Mouse (Mus musculus): ENCODE measurements at regions not wholly inside any gene's neighbourhood (a gene's known extent, or its start where the extent isn't known, plus 50 kb on each side); places are given as distances from the start of the nearest gene placed in this dataset.

DNA sequence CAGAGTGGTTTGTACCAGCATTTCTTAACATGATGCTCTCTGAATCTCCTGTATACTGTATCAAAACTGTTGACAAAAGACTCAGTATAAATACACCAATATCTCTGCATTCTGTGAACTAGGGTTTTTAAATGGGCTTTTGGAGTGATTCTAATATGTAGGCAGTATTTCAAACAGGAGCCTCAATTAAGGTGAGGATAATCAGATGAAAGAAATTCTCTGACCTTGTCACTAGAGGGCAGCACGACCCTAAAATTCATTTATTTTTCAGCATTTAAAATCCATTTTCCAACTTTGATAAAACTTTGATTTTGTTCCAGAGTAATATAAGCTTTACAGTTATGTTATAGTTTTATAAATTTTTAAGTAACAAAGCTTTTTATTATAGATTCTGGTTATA lies 114.5 kb downstream of the Rfx6 start:
- DNase-seq (ENCODE audit: low read depth) = peak; percentile 15

DNA sequence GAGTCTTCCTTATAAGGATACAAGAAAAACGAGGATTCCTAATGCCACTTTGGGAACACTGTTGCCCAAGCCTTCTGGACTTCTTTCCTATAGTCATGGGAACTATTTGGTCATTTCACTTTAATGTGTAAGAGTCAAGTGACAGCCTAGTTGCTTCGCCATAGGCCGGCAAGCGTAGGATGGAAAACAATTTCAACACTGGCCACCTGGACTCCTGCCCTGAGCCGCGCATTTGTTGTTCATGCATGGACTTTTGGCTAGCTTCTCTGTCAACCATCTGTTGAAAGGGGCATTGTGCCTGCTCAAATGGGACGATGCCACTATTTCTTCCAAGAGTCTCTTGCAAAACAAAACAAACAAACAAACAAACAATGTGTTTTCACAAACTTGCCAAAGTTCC lies 116.3 kb downstream of the Rfx6 start:
- no peak for DNase-seq (ENCODE audit: low read depth)

DNA sequence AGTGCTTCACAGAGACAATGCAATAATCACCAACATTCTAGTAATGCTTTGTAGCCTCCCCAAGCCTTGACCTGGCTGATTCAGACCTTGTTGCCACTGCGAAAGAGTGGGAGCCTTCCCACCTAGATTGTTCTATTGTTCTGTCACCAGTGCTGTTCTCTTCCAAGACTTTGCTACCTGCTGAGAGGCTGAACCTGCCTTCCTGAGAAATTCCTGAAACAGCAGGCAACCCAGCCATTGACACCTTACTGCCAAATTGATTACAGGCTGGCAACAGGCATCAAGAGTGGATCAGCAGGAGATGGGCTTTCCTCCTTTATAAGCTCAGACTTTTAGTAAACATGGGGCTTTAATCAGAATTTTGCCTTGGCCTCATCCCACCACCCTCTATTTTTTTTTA lies 139.1 kb downstream of the Rfx6 start:
- no peak for DNase-seq (ENCODE audit: low read depth)

DNA sequence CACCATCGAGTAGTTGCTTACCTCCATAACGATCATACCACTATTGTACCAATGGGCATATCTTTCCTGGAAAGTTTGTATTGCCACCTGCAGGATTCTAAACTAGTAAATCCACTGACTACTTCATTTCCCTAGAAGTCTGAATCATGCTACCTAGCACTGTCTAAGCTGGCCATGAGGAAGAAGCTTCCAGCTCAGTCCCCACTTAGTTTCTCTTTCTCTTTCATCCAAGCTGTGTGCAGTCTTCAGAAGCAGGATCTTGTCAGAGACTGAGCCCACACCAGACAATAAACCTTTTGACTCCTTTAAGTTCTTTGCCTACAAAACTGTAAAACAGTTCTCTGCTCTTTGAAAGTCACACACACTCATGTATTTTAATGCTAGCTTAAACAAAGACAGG lies 146.3 kb downstream of the Rfx6 start:
- DNase-seq (ENCODE audit: low read depth) = no peak

DNA sequence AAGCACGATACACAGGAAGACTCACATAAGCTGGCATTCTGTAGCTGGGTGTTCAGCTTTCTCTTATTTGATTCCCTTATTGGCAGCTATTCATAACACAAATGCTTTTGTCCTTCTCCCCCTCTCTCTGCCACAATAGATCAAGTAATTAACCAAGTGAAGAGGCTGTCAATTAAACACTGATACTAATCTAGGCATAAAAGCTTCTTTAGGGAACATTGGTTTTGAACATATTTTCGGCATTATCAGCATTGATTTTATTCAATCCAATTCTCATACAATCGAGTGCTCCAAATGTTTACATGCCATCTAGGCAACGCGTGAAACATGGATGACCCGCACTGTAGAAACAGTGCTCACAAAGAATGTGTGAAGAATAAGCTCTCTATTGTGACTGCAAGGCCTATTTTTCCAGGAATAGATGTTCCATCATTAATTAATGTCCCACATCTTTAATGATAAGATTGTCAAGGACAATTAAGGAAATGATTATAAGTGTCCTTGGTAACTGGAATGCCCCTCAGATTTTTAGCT lies 148.9 kb downstream of the Rfx6 start:
- DNase-seq (ENCODE audit: low read depth) = no peak

DNA sequence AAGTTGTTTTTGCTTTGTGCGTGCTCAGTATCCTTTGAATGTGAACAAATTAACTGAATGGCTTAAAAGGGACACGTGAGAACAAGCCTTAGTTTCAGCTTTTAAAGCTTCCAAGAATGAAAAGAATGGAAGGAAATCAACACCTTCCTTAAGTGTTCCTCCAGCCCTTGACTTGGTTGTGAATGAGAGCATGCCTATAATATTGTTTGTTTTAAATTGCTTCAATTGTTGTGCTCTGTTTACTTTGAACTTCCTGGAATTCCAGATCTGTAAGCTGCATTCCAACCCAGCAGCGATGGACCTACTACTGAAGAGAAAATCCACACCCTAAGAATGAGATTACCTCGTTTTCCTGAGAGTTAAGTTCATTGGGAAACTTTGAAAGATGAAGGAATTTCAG lies 154.9 kb downstream of the Rfx6 start:
- DNase-seq (ENCODE audit: low read depth) = no peak

DNA sequence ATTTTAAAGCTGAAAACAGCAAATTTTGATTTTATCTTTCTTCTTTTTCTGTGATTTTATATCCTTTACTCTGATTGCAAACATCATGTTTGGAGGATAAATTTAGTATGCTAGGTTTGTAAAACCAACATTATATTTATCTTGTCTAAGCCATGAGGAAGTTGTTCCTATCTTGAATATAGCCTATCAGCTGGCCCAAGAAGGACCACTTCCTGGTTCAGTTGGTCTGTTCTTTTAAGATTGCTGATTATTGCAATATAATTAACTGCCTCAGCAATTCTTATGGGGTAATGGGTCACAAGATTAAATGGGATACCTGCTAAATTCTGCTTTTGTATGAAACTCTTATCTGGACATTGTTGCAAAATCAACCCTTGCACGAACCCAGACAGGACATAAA lies 165.5 kb downstream of the Rfx6 start:
- no peak for DNase-seq (ENCODE audit: low read depth)

DNA sequence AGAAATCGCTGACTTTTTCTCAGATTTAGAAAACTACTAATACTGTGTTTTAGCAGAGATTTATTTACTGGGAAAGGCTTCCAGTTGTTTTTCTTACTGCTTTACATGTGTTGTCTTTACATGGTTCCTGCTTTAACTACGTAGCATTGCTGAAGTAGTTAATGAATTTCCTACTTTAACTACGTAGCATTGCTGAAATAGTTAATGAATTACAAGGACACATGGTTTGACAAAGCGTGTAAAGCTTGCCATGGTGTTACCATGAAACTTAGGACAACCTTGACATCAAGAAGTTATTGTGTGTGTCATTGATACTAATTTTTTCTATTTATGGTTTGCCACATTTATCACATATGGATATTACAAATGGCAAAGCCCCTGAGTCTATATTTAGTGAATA lies 168.7 kb downstream of the Rfx6 start:
- no peak for DNase-seq (ENCODE audit: low read depth)

DNA sequence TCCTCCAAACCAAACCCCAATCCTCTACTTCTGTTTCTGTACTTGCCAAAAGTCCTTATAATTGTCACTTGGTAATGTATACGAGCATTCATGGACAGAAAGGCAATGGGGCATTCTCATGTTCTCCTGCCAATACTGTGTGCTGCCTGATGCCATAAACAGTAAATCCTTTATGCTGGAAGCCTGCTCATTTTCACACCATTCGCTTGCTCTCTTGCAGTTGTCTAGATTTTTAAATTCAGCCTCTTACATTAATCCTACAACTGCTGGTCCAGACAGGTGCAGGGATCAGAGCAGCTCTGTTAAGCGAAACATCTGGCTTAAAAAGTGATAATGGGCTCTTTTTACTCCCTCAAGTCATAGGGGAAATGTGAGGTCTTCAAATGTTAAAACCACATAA lies 152.9 kb upstream of the Vgll2 start:
- DNase-seq (ENCODE audit: low read depth) = no peak

DNA sequence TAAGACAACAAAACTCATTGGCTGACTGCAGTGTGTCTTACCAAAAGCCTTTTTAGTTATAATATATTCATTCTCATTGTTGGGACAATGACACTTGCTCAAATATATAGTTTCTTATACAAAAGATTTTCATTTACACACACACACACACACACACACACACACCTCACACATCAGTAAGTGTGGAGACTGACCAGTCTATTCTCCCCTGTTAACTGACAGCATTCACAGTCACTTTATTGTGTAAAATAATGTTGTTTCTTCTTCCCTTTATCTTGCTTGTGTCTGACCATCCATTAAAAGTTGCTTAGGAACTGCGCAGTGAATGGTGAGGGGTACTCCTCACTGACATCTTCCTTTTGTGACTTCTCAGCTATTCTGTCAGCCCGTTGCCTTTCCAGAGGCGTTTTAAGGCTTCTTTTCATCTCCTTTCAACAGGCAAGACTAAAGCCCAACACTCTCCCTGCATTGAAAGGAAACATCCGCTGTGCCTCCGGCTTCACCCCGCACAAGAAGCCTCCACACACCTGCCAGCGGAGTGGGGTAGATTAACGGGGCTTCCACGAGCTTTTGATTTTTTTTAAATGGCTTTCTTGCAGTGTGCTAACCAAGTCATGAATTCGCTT lies 111.1 kb upstream of the Vgll2 start:
- DNase-seq (ENCODE audit: low read depth) = no peak

DNA sequence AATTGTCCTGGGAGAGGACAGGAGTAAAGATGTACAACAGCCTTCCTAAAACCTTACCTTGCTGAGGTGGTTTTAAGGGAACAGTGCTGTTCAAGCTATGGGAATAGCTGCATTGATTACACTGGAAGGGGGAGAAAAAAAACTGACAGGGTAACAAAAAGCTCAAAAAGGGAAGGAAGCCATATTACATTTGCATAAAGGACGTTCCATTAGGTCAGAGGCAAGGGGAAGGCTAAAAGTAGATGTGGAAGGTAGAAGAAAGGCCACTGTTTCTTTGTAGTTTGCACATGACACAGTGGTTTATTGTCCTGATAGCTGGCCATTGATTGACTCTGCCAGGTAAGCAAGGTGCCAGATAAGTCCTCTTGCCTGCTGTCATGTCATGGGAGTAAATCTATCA lies 110.2 kb upstream of the Vgll2 start:
- no peak for DNase-seq (ENCODE audit: low read depth)

DNA sequence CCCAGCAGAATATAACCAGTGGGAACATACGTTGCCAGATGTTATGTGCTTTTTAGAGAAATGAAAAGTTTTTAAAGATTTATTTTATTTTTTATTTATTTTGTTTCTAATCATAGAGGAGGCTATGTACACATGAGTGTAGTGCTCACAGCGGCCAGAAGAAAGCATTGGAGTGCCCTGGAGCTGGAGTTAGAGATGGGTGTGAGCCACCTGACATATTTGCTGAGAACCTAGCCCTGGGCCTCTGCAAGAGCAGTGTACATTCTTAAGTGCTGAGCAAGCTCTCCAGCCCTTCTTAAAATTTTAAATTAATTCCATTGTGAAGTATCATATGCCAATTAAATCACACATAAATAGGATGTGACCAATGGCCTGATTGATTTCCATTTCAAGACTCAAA lies 95.7 kb upstream of the Vgll2 start:
- no peak for DNase-seq (ENCODE audit: low read depth)

DNA sequence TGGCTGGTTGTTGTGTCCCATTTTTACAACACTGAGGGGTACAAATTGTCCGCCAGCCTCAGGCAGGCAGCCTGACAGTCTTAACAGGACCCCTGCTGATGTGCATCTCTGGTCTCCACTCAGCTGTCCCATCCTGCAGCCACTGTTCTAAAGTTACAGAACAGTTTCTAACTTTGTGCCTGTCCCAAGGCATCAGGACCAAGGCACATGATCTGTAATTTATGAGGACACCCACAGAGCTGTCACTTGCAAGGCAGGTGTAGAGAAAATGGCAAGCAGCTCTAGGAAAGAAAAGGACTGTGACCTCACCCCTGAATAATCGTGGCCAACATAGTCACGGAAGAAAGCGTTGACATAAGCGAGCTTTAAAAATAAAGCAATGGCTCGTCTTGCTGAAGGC lies 93.0 kb upstream of the Vgll2 start:
- DNase-seq (ENCODE audit: low read depth) = no peak

DNA sequence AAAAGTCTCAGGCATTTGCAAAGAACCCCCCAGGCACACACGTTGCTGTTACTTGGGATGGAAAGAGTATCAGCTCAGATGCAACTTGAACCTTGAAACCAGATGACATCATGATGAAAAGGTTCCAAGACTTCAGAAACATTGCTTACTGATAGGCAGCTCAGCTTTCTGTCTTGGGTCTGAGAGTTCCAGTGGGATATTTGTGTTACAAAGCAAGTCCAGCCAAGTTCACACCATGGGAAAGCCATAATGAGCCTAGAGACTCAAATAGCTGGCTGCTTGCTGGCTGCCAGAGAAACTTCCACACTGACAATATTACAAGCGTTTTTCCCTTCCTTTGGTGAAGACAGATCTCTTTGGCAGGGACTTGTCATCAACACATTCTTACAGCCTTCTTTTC lies 92.0 kb upstream of the Vgll2 start:
- peak; percentile 29 for DNase-seq (ENCODE audit: low read depth)

DNA sequence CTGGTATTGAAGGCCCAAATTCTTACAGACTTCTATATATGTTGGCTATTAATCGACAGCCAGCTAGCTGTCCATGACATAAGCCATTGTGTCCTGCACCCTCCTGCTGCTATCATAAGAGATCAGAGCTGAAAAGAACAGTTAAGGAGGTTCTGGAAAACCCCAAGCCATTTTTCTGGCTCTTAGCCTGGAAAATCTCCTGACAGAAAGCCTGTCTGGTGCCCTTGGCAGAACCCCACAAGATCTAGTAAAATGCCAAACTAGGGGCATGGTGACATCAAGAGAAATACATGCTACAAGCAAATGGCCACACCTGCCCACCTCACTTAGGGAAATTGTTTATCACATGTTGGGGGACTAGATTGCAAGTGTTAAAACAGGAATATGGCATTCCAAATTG lies 91.6 kb upstream of the Vgll2 start:
- DNase-seq (ENCODE audit: low read depth) = peak; percentile 34

DNA sequence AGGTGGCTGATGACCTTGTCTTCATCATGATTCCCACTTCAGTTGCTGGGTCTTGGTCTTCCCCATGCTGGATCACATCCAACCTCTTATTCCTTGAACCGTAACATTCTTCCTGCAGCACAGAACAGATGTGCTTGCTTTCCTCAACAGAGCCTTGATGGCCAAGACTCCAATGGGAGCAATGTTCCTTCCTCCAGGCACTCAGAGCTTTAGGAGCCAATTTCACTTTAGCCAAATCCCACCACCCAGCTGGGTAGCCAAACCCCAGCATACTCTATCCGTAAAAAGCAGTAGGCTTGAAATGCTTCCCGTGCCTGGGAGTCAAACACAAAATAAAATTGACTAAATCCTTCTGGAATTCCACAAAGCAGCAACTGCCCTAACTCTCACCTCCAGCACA lies 86.8 kb upstream of the Vgll2 start:
- no peak for DNase-seq (ENCODE audit: low read depth)

DNA sequence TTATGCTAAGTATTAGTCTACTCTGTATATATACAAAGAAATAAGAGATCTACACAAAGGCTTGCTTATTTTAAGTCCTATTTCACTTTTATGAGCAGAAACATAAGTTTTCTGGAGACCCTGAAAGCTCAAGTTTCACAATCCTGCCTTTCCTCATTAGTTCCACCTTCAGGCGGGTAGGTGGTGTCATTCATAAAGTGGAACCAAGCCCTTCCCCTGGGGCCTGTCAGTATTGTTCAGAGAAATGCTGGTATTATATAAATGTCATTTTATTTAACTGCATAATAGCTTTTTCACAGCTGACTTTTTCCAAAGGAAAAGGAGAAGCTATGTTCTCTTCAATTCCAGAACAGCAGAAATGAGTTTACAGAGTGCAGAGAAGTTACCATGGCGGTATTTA lies 81.1 kb upstream of the Vgll2 start:
- DNase-seq (ENCODE audit: low read depth) = no peak

DNA sequence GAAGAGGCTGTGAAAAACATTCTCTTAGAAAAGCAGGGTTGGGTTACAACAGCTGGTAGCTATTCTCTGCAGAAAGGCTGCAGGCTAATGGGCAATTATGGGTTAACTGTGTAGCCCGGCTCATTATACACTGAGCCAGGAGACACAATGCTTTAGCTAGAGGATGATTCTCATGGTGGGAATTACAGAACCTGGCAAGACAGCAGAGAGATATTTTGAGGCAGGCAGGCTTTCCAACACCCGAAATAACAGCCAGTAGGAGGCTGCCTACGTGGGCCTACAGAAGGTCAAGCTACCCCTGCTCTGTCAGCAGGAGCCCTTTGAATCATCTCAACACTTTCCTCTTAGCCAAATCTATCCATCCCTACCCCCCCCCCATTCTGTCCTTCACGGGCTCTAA lies 76.6 kb upstream of the Vgll2 start:
- DNase-seq (ENCODE audit: low read depth) = no peak

DNA sequence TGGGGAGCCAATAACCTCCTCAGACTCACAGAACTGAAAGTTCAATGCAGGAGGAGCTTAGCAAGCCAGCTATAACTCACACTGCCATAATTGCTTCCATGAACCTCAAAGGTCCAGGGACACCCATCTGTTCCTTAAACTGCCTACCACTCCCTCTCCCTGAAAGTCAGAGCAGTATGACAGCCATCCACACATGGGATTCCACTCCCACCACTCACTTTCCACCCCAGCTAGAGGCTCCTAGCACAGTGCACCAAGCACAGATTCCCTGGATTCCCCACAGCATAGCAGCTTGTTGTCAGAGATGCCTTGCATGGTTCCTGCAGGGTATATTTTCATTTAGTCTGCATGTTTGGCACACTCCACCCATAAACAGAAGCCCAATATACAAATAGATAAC lies 76.1 kb upstream of the Vgll2 start:
- no peak for DNase-seq (ENCODE audit: low read depth)

DNA sequence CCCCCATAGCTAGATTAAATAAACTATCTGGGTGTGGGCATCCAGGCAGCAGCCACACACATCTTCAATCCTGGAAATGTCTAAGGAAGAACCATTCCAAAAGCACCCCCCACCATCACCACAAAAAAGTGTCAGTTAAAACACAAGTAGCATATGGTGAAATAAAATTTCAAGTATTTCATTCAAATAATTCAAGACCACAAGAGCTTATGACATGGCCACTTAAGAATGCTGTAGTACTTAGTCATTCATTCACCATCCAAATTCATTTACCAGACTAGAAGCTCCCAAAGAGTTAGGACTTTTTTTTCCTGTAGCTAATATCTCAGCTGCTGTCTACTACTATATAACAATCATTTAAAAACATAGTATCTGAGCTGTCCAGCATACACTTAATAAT lies 75.4 kb upstream of the Vgll2 start:
- DNase-seq (ENCODE audit: low read depth) = peak; percentile 31

DNA sequence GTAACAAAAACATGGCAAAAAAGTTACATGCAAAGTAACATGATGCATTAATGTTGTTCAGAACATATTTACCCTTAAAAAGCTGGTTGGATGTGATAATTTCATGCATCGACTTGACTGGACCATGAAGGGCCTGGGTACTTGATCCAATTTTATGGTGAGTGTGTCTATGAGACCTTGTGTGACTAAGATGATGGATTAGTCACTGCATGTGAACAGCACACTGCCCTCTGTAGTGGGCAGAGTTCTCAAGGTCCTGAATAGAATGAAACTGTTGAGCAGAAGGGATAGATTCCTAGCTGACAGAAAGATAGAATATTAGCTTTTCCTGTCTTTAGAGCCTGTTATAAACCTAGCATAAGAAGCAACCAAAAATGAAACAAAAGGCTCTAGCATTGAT lies 72.3 kb upstream of the Vgll2 start:
- no peak for DNase-seq (ENCODE audit: low read depth)

DNA sequence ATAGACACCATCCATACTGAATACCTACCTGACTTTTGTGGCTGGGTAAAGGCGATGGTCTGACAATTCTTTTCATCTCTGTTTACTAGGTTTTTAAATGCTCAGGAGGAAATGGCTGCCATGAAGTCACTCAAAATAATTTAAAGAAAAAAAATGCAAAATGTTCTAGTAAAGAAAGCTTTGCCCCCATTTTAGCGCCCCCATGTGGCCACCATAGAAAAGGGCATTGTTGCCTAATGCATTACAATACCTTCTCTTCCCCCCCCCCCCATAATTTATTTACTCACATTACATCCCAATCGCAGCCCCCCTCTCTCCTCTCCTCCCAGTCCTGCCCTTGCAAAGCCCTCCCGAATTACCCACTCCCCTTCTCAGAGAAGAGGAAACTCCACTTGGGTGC lies 70.3 kb upstream of the Vgll2 start:
- no peak for DNase-seq (ENCODE audit: low read depth)

DNA sequence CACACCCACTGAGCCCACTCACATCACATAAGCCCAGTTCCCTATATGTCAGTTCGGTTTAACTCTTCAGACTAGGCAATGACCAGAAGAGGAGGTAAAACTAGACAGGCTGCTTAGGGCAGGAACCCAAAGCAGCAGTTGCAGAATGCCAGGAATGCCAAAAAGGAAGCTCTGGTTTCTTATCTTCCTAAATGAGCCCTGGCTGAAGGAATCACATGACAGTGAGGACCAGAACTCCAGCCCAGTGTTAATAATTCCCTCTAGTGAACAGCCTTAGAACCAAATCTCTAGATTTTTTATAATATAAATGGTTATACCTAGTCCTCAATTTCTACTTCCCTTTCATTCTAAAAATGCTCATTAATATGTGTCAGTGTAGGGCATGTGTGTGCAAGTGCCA lies 65.8 kb upstream of the Vgll2 start:
- DNase-seq (ENCODE audit: low read depth) = no peak

DNA sequence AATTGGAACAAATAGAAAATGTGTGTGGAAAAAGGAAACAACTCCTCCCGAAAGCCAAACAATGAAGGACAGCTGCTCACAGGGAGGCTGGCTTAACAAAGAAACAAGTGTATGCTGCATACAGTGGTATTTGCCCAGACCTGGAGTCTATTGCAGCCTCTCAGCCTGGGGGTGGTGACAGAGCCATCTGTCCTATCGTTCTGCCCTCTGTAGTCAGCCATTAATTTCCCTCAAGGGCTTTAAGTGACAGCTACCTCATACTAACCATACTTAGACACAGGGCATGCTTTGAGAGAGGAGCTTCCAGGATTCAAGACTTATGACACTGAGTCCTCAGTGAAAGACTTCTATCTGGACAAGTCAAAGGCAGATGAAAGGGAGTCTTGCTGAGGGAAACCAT lies 60.8 kb upstream of the Vgll2 start:
- no peak for DNase-seq (ENCODE audit: low read depth)

DNA sequence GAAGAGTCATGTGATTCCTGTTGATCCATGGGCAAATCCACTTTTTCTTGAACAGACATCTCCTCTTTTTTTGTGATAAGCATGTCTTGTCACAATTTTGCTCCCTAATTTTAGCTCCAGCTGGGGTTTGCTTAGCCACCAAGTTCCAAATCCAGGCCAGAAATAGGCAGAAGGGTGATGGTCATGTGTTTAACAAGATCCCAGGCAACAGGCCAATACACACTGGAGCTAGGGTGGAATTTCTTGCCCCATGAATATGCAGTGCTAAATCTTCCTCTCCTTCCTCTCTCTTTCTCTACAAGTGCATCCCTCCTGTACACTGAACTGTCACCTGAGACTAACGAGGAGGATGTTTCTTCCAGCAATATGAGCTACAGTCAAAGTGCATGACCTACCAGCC lies 58.6 kb upstream of the Vgll2 start:
- DNase-seq (ENCODE audit: low read depth) = no peak
